Mouse (Mus musculus) testis, adult 2 months (tissue): ENCODE data around the gene Tifa. TPM values are rescaled to one million over a fixed set of nuclear protein-coding genes. Genes with fewer than 3 reads are reported as not detected.

Experiments used
- H3K27ac ChIP-seq: fragments of 200-500 bp; 2 replicates; pipeline ENCODE4 v1.5.1; 2012; ENCODE audit warnings: low read depth, low read length; ENCODE audit not compliant: control insufficient read depth, insufficient read depth
- H3K27me3 ChIP-seq: fragments of 200-500 bp; 2 replicates; pipeline ENCODE4 v1.6.1; 2012; ENCODE audit warnings: mild to moderate bottlenecking, low read length, moderate library complexity; ENCODE audit not compliant: control insufficient read depth, insufficient read depth
- H3K36me3 ChIP-seq: fragments of 200-500 bp; 2 replicates; pipeline ENCODE4 v1.6.1; 2012; ENCODE audit warnings: mild to moderate bottlenecking, low read length; ENCODE audit not compliant: control insufficient read depth, insufficient read depth
- H3K4me1 ChIP-seq: fragments of 200-500 bp; 2 replicates; pipeline ENCODE4 v1.6.1; 2012; ENCODE audit warnings: low read length; ENCODE audit not compliant: control insufficient read depth, insufficient read depth
- H3K4me3 ChIP-seq: fragments of 200-500 bp; 2 replicates; pipeline ENCODE4 v1.5.1; 2012; ENCODE audit warnings: low read depth, mild to moderate bottlenecking, low read length, moderate library complexity, mixed read lengths; ENCODE audit not compliant: control insufficient read depth
- CTCF ChIP-seq: fragments of 200-500 bp; IDR thresholded peaks from 2 replicates; pipeline ENCODE4 v1.5.1; 2012; ENCODE audit warnings: low read depth, mild to moderate bottlenecking, inconsistent platforms, low read length, moderate library complexity; ENCODE audit not compliant: control insufficient read depth, insufficient read depth, insufficient replicate concordance
- POLR2A ChIP-seq: fragments of 200-500 bp; IDR thresholded peaks from 2 replicates; pipeline ENCODE4 v1.6.1; 2012; ENCODE audit warnings: low read depth, mild to moderate bottlenecking, inconsistent platforms, low read length, moderate library complexity; ENCODE audit not compliant: control insufficient read depth
- polyA plus RNA-seq: library from polyadenylated mRNA; depleted of rRNA; stranded (reverse); fragments of >200 nt; gene quantifications from 2 replicates; pipeline ENCODE4 v1.2.3, GENCODE M21; 2012

Tifa gene
- polyA plus RNA-seq, 1 experiment, result 0.96 TPM

DNA sequence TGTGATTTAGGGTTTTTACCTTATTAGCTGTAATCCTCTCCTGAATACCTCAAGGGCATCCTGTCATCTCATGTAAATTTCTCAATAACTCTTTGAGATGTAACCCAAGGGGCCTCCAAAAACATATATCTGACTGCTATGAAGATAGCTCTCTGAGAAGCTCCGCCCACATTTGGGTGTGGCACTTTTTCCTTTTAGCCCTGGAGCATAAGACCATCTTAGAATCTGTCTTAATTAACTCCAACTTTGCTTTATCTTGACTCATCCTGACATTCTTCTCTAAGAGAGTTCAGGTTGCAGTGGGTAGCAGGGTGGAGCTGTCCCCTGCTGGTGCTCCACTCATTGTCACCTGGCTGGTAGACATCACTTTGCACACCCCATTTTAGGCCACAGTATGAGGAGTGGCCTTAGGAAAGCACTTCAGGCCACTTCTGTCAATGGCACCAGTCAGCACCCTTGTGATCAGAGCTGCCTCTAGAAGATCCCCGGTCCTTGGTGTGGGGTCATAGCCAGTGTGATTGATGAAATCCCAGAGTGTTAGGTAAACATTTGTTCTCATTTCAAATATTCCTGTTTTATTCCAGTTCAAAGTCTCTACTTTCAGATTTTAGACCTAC, 53.8 kb downstream of the Tifa start:
- no peaks in the 10 kb centered on the region for H3K4me1 ChIP-seq
- H3K27ac ChIP-seq, result no peak overlapping the region
- no peaks in the 10 kb centered on the region for H3K27me3 ChIP-seq
- no peaks in the 10 kb centered on the region for H3K36me3 ChIP-seq
- no peak overlapping the region for H3K4me3 ChIP-seq
- TF ChIP-seq CTCF (no peak), POLR2A (no peak)

DNA sequence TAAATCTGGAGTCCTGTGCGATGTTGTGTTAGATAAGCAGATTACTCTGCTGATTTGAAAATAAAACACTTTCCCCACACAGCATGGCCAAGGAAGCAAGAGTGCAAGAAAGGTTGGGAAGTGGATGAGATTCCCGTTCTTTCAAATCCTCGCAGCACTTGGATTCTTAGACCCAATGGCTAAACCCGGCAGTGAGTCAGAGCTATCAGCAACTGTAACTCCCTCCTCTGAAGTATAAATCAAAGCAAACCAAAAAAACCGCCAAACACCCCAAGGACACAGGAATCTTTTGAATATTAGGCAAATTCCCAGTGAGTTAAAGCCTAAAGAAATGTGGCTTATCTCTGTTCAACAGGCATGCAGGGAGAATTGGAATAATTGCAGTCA, 54.3 kb downstream of the Tifa start:
- Histone ChIP-seq H3K4me3 (no peak overlapping the region), H3K4me1 (no peaks in the 10 kb centered on the region), H3K36me3 (no peaks in the 10 kb centered on the region), H3K27me3 (no peaks in the 10 kb centered on the region), H3K27ac (no peak overlapping the region)
- TF ChIP-seq POLR2A, result no peak
- TF ChIP-seq CTCF, result no peak

DNA sequence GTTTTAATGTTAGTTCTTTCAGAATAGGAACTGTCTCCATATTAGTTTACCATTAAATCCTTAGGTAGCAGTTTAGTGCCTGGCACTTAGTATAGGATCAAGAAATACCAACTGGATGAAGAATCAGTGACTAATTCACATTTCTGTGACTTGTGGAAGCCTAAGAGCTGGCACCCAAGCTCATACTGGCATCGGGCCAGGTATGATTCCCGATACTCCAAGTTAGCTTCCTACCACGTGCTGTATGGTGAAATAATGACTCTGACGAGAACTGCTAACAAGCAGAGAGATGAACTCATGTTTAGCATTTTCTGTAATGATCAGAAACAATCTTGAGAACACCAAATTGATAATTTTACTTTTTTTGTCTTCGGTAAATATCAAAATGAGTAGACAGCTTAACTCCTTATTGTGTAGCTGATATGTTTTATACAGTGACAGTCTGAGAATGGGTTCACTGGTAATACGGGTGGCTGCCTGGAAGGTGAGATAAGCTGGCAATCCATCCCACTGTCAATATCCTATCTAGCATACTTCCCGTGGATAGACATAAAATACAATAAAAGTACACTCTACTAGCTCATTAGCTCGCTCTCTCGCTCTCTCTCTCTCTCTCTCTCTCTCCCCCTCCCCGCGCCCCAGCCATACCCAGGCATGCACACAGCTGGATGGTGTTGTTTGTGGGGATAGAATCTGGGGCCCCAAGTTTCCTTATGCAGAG, 58.6 kb downstream of the Tifa start:
- Histone ChIP-seq H3K27ac (no peak overlapping the region), H3K36me3 (no peaks in the 10 kb centered on the region), H3K4me1 (no peaks in the 10 kb centered on the region), H3K4me3 (no peak overlapping the region), H3K27me3 (no peaks in the 10 kb centered on the region)
- TF ChIP-seq CTCF (no peak), POLR2A (no peak)

DNA sequence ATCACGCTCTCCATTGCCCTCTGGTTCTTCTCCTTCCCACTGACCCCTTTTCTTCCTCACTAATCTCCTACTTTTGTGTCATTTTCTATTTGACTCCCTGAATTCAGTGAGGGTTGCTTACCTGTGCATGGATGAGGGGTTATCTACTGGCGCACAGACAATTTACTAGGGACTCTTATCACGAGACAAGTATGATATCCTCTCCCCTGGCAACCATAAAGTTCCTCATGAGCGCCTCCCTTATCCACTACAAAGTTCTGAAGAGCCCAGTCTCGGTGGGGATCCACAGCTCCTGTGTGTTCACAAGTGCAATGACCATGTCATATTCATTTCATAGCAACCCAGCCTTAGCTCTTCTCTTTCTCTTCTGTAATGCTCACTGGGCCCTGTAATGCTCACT, 60.3 kb downstream of the Tifa start:
- H3K4me3 ChIP-seq, result no peak overlapping the region

DNA sequence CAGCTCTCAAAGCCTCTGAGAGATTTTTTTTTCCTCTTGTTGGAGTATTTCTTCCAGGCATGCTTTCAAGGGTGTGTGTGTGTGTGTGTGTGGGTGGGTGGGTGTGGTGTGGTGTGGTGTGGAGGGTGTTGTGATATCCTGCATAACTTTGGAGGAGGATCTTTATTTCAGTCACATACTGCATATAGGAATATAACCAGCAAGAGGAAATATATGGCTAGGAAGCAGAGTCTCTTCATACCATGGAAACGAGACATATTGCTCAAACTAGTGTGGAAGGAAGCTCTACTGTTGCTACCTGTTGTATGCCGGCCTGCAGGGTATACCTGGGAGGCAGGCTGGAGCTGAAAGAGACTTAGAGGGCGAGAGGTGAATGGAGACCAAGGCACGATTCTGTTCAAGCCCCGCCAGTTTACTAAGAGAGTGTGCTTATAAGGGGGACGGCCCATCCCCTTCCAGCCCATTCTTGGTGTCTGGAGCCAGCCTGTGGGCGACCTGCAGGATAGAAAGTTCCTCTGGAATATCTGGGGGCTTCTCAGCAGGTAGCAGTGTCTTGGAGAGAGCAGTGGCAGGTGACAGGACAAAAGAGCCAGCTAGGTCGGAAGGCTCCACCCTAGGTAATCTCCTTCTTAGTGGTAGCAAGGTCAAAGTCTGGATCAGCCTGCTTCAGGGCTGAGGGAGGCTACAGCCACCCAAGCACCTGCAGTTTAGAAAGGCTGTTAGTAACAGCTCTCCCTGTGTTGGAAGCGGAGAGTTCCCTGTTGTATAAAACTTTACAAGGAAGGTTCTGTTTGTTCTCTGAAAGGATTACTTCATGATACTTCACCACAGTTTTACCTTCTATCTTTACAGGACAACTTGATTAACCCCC, 61.4 kb downstream of the Tifa start:
- Histone ChIP-seq H3K4me3 (no peak overlapping the region), H3K27me3 (no peaks in the 10 kb centered on the region), H3K4me1 (no peaks in the 10 kb centered on the region), H3K36me3 (no peaks in the 10 kb centered on the region), H3K27ac (no peak overlapping the region)
- no peak for TF ChIP-seq POLR2A
- no peak for TF ChIP-seq CTCF

More for the DNA sequence above, 60.3 kb downstream of the Tifa start:
- Histone ChIP-seq H3K36me3 (no peaks in the 10 kb centered on the region), H3K27me3 (no peaks in the 10 kb centered on the region), H3K4me1 (no peaks in the 10 kb centered on the region), H3K27ac (no peak overlapping the region)
- TF ChIP-seq POLR2A (no peak), CTCF (no peak)

DNA sequence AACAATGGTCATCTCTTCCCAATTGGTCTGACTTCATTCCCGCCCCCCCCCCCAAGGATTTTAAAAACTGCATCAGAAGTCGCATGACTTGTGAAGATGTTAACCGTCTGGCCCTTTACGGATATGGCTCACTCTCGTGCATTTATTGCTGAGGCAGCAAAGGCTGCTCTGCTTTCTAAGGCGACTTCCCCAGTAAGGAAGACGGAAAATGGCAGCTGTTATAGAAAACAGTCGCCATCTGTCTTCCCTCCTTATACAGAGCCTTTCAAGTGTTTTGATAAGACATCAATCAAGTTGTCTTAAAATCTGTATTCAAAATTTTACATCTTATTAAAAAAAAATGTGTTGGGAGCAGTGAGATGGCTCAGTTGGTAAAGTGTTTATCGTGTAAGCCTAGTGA, 63.1 kb downstream of the Tifa start:
- Histone ChIP-seq H3K36me3 (no peaks in the 10 kb centered on the region), H3K27ac (no peak overlapping the region), H3K27me3 (no peaks in the 10 kb centered on the region), H3K4me1 (no peaks in the 10 kb centered on the region), H3K4me3 (no peak overlapping the region)
- no peak for TF ChIP-seq CTCF
- no peak for TF ChIP-seq POLR2A

DNA sequence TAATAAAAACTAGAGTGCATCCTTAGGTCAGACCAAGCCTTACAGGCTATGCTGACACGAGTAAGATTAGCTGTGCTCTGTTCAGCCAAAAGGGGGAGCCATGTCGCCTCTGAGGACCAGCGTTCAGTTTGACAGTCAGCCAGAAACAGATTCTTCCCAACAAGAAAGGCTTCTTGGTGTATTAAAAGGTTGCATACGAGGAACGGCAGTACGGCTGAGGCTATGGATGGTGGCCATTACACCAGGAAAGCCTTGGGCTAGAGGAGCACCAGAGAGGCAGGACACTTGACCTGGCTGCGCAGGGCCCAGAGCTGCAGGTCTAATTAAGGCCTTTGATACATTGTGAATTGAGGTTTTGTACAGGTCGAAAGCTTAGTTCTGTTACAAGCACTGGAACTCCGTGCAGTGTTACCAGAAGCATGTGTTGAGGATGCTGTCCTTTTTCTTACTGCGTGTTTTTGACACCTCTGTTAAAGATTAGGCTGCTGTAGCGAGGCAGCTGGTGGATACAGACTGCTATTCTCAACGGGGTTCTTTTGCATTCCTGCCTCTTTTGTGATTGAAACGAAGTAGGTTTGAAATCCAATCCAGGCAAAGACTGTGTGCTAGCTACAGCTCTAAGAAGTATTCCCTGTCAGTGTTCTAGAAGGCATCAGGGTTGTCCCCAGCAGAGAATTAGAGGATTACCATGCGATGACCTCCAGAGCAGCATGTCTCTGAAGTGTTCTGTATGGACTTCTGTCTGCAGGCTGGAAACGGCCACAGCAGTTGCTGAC, 64.0 kb downstream of the Tifa start:
- H3K27ac ChIP-seq, result no peak overlapping the region
- no peak overlapping the region for H3K4me3 ChIP-seq
- H3K27me3 ChIP-seq, result no peaks in the 10 kb centered on the region
- no peaks in the 10 kb centered on the region for H3K36me3 ChIP-seq
- TF ChIP-seq POLR2A (no peak), CTCF (peak; percentile 43; the same call in 1 of the 2 replicates)
- H3K4me1 ChIP-seq, result no peaks in the 10 kb centered on the region
